Mouse (Mus musculus) kidney, postnatal 4 days (tissue): ENCODE measurements around the gene Podxl.

Source experiments
- DNase-seq, 2 experiments: peaks; one replicate each; pipeline ENCODE4 v3.0.0; 2021; ENCODE audit warnings: mixed read lengths in 2 of 2

Gene Podxl

GRCm38 (mm10) chr6:31522478-31522877 lies 41.3 kb downstream of the Podxl start:
- DNase-seq: no peak

DNA sequence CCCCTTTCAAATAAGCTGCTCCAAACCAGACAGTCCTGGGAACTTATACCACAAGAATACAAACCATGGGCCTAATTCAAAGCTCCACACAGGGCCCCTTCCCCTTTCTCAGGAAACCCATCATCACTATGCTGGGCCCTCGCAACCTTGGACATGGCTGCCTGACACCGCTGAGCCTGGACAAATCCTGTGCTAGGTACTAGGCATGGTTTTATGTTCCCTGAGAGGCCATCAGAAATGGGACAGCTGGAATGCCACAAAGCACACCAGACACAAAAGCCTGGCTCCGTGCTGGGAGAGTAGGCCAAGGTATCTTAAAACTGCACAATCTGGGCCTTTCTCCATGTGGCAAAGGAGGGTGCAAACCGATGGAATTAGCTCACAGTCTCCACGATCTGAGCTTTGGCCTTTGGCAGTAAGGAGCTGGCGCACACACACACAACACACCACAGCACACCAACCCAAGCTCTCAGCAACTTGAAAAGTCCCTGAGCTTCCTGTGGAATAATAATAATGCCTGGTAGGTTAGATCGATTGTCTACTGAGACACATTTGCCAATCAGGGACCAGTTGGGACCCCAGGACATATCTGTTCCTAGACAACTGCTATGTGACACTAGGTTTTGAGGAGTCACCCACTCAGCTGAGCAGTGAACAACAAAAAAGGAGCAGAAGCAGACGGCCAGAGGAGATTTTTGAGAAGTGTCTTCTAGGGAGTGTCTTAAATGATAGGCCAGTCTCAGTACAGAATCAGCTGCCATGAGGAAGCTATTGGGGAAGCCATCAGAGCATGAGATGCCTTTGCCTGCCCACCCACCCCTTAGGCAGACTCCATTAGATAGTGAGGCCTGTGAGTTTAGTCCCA lies 42.1 kb downstream of the Podxl start:
- no peak for DNase-seq

GRCm38 (mm10) chr6:31520486-31521215 lies 43.1 kb downstream of the Podxl start:
- DNase-seq: no peak

- DNase-seq: peak; percentile 53 to 63
Observed at GRCm38 (mm10) chr6:31519001-31519471, 44.7 kb downstream of the Podxl start.

DNA sequence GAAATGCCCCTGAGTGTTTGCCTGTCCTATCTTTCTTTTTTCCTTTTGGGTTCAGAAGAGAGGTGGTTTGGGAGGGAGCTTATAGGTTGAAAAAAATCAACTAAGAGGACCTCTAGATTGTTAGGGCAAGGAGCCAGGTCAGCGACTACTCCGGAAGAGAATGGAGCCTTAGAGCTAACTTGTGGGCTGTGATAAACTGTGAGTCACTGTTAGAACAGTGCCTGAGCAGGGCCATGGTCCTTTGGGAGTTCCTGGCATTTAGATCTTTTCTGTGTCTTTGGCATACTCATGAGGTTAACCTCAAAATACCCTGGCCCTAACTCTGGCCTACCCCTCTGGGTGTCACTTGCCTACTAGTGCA lies 45.5 kb downstream of the Podxl start:
- DNase-seq: no peak

- DNase-seq: no peak
Observed at GRCm38 (mm10) chr6:31517681-31518337, 46.0 kb downstream of the Podxl start.

GRCm38 (mm10) chr6:31513726-31514125 lies 50.1 kb downstream of the Podxl start:
- no peak for DNase-seq

GRCm38 (mm10) chr6:31502614-31503013 lies 61.2 kb downstream of the Podxl start:
- DNase-seq: no peak

DNA sequence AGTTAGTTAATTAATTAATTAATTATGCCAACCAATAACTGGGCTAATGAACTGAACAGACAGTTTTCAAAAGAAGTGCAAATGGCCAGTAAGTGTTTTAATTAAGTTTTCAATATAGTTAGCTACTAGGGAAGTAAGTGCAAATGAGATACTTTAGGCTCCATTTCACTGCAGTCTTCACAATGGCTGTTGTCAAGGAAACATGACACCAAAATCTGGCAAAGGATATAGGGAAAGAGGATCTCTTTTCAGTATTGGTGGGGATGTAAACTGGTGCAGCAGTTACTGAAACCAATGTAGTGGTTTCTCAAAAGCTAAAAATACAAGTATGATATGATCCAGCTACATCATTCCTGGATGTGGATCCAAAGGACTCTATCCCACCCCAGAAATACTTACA lies 63.1 kb downstream of the Podxl start:
- no peak for DNase-seq

GRCm38 (mm10) chr6:31500260-31500659 lies 63.5 kb downstream of the Podxl start:
- no peak for DNase-seq

GRCm38 (mm10) chr6:31499836-31500235 lies 63.9 kb downstream of the Podxl start:
- no peak for DNase-seq

- no peak for DNase-seq
Observed at GRCm38 (mm10) chr6:31496227-31496626, 67.6 kb downstream of the Podxl start.

- no peak for DNase-seq
Observed at GRCm38 (mm10) chr6:31495122-31495731, 68.6 kb downstream of the Podxl start.

DNA sequence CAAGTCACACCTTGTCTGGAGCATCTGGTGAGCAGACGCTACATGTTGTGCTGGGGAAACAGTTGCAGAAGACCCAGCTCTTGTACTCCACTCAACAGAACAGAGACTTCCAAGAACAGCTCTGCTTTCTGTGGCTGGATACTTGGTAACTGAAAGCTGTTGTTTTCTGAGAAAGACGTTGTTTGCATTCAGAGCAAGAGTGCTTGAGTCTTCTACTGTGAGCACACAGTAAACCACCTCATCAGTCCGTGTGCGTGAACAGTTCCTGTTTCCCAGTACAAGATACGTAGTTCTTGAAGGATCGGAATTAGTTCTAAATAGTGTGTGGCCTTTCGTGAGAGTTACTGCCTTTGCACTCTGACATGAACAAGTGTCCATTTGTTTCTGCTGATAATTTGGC lies 73.8 kb downstream of the Podxl start:
- no peak for DNase-seq

- DNase-seq: no peak
Observed at GRCm38 (mm10) chr6:31486601-31487000, 77.2 kb downstream of the Podxl start.

DNA sequence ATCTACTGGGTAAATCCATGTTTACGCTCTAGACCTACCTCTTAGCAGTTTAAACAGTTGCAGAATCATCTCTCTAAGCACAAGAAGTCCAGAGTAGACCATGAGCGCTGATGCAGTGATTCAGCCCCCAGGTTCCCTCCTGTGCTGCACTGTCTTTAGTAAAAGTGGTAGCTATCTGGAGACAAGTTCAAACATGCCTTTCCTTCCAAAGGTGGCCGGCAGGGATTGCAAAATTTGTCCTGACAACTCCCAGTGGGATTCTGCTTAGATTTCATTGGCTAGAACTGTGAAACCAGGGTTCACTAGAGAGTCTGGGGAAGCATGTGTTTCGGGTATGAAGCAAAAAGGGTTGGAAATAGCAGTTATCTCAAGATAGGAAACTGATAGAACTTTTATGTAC lies 83.8 kb downstream of the Podxl start:
- DNase-seq: no peak

- DNase-seq: peak; percentile 4 to 6
Observed at GRCm38 (mm10) chr6:31478221-31478620, 85.6 kb downstream of the Podxl start.
